Mouse (Mus musculus) ES-Bruce4 (cell line): ENCODE results near the gene Sds.
A peak's percentile ranks its signal among the peaks of the same experiment; 100 is the strongest.

ENCODE experiments used
- CTCF ChIP-seq: IDR thresholded peaks from one replicate; pipeline ENCODE4 v1.8.1; 2011; ENCODE audit warnings: low read depth, low read length
- POLR2A ChIP-seq: IDR thresholded peaks from one replicate; pipeline ENCODE4 v1.8.1; 2011; ENCODE audit warnings: low read length; ENCODE audit not compliant: insufficient read depth

DNA sequence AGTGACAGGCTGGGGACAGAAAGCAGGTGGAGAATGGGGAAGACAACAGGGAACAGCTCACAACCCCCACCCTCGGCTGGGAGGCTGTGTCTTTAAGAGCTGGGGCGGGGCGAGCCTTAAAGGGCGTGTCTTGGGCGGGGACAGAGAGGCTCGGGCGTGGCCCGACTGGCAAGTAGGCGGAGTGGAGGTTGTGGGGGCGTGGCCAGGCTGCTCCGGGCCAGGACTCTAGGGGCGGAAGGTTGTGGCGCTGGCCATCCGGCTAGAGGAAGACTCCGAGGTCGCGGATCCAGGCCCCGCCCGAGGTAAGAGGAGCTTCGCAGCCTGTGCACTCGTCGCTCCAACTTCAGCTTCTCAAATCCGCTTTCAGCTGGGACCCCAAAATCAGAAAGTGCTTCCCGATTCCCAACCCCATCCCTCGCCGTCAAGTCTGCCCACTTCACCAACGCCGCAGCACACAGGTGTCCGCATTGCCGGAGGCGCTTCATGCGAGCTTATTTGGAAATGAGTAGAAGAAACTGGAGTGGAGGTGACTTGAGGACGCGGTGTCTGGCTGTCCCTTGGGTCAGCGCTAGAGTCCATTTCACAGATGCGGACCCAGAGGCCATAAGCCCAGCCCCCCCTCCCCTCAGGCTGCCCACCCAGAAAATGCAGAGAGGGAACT, 34.8 kb downstream of the Sds start, which contains the start of gene Slc8b1:
- no peak for TF ChIP-seq CTCF
- TF ChIP-seq POLR2A, result peak; percentile 39
